Mouse (Mus musculus): Measurements from ENCODE around the gene Actr3b. TPM values are rescaled to one million over a fixed set of nuclear protein-coding genes. Genes with fewer than 3 reads are reported as not detected.

The Actr3b gene
- total and polyA plus RNA-seq, 3 experiments = 1.3 to 4.7 (median 3.9) TPM

DNA sequence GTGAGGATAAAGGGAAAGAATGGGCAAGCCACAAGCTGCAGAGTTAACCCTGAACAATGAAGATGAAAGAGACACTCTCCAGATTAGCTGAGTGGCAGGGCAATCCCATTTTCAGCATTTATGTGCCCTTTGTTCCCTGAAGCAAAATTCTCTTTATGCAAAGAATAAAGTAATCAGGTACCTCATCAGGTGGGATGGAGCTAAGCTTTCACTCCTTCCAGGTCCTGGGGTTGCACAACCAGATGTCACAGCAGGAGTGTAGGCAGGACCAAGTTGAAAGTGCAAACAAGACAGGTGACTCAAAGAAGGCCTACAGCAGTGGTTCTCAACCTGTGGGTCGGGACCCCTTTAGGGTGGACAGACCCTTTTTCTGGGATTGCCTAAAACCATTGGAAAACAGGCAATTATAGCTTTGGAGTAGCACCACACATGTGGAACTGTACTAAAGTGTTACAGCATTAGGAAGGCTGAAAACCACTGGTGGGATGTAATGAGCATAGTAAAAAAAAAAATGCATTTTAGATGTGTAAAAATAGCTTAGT is 35.6 kb upstream of the Actr3b start:
- Histone ChIP-seq H3K9me3 (replicated peaks; ENCODE audit: low read length) (peaks cover 2% of the 10 kb centered on the region), H3K27ac (ENCODE audit: insufficient read depth, low read depth) (no peak overlapping the region), H3K4me2 (ENCODE audit: insufficient read depth, low read depth, poor library complexity, severe bottlenecking) (no peak overlapping the region), H3K27me3 (replicated peaks) (peaks cover 2% of the 10 kb centered on the region), H3K9ac (ENCODE audit: insufficient read depth, low read depth) (no peak overlapping the region), H3K4me1 (ENCODE audit: control insufficient read depth in 1 of 2, insufficient read depth in 2 of 2) (no peaks in the 10 kb centered on the region), H3K79me2 (replicated peaks; ENCODE audit: control insufficient read depth, extremely low read depth, insufficient read depth, poor library complexity, severe bottlenecking) (no peaks in the 10 kb centered on the region), H3K36me3 (replicated peaks in 1 of 2; ENCODE audit: control insufficient read depth in 1 of 2, insufficient read depth in 1 of 2, low read length in 1 of 2) (no peaks in the 10 kb centered on the region), H3K4me3 (replicated peaks in 1 of 3; ENCODE audit: low read depth in 2 of 3, low read length in 2 of 3, poor library complexity in 1 of 3) (no peak overlapping the region)
- TF ChIP-seq CHD2 (IDR thresholded peaks at IDR 0.05; ENCODE audit: low read length) = peak; percentile 52; the same call in 1 of the 2 replicates
- TF ChIP-seq TCF12 (IDR thresholded peaks at IDR 0.05; ENCODE audit: low read depth, low read length) = no peak
- dilution Hi-C loops (cut with MboI; ENCODE audit: extremely low pct_ligation_motif_present, extremely low pct_unique_long_range_greater_than_20kb, low sequenced_read_pairs) (no loop called here), in situ Hi-C loops (cut with MboI; ENCODE audit: low pct_ligation_motif_present, low pct_unique_long_range_greater_than_20kb, low sequenced_read_pairs) (no loop called here)
- DNase-seq (ENCODE audit: extremely low read depth) = no peak

DNA sequence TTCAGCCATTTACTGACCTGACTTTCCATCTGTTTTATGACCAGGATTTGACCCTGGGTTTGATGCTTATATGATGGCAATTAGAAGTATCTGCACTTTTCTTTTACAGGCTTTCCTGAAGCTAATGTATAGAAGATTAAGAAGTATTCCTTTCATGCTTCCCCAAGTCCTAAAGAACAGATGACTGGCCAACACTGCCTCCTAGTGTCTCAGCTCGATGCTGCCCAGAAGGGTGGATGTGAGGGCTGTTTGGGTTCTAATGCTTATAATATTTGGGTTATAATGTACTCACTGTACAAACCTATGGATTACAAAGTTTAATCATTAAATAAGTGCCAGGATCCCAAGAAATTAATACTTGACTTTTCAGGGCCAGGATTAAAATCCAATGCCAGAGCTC is 25.5 kb upstream of the Actr3b start:
- peak; percentile 18 for DNase-seq (ENCODE audit: extremely low read depth)
- no peaks in the 10 kb centered on the region for H3K79me2 ChIP-seq (replicated peaks; ENCODE audit: control insufficient read depth, extremely low read depth, insufficient read depth, poor library complexity, severe bottlenecking)
- no peaks in the 10 kb centered on the region for H3K9me3 ChIP-seq (replicated peaks; ENCODE audit: low read length)
- H3K9ac ChIP-seq (ENCODE audit: insufficient read depth, low read depth) = no peak overlapping the region
- 0 out of 2 replicates have a peak overlapping the region, but pooled peaks have one; percentile 12 for H3K4me2 ChIP-seq (ENCODE audit: insufficient read depth, low read depth, poor library complexity, severe bottlenecking)
- in situ Hi-C loops (cut with MboI; ENCODE audit: low pct_ligation_motif_present, low pct_unique_long_range_greater_than_20kb, low sequenced_read_pairs) (loop anchor here (5.0 kb wide), 1 partner anchor 312 kb away; no protein-coding TSS in a partner anchor), dilution Hi-C loops (cut with MboI; ENCODE audit: extremely low pct_ligation_motif_present, extremely low pct_unique_long_range_greater_than_20kb, low sequenced_read_pairs) (no loop called here)
- no peaks in the 10 kb centered on the region for H3K36me3 ChIP-seq (replicated peaks in 1 of 2; ENCODE audit: control insufficient read depth in 1 of 2, insufficient read depth in 1 of 2, low read length in 1 of 2)
- H3K27ac ChIP-seq (ENCODE audit: insufficient read depth, low read depth) = no peak overlapping the region
- no peaks in the 10 kb centered on the region for H3K27me3 ChIP-seq (replicated peaks)
- H3K4me1 ChIP-seq (ENCODE audit: control insufficient read depth in 1 of 2, insufficient read depth in 2 of 2) = peaks cover 0 to 4% of the 10 kb centered on the region in 2 experiments; a peak in 1 of 4 replicates
- TF ChIP-seq UBTF (IDR thresholded peaks at IDR 0.05; ENCODE audit: low read depth, low read length) = no peak
- TF ChIP-seq EP300 (IDR thresholded peaks at IDR 0.05; ENCODE audit: low read length) = no peak
- no peak for TF ChIP-seq ELF1 (IDR thresholded peaks at IDR 0.05; ENCODE audit: low read depth, low read length)
- peak; percentile 40 to 85; a peak in 3 of 4 replicates for TF ChIP-seq CTCF (conservative IDR thresholded peaks at IDR 0.05 in 1 of 2, IDR thresholded peaks at IDR 0.05 in 1 of 2; ENCODE audit: low read depth in 2 of 2, low read length in 2 of 2)
- no peak for TF ChIP-seq E2F4 (IDR thresholded peaks at IDR 0.05; ENCODE audit: insufficient replicate concordance, low read depth, low read length)
- peak; percentile 39; the same call in 1 of the 2 replicates for TF ChIP-seq ZC3H11A (IDR thresholded peaks at IDR 0.05; ENCODE audit: low read depth, low read length)
- TF ChIP-seq MAX (IDR thresholded peaks at IDR 0.05; ENCODE audit: low read length) = no peak
- TF ChIP-seq BHLHE40 (IDR thresholded peaks at IDR 0.05; ENCODE audit: low read depth, low read length) = no peak
- no peak for TF ChIP-seq MXI1 (IDR thresholded peaks at IDR 0.05; ENCODE audit: low read depth, low read length)
- TF ChIP-seq JUND (conservative IDR thresholded peaks at IDR 0.05; ENCODE audit: low read depth, low read length) = no peak
- no peak for TF ChIP-seq NELFE (IDR thresholded peaks at IDR 0.05; ENCODE audit: low read depth, low read length)
- peak; percentile 90 for TF ChIP-seq RAD21 (IDR thresholded peaks at IDR 0.05; ENCODE audit: low read depth, low read length)
- no peak for TF ChIP-seq RCOR1 (conservative IDR thresholded peaks at IDR 0.05; ENCODE audit: low read depth, low read length)
- TF ChIP-seq ZKSCAN1 (IDR thresholded peaks at IDR 0.05; ENCODE audit: borderline replicate concordance, low read depth, low read length) = no peak
- peak; percentile 81 for TF ChIP-seq SMC3 (IDR thresholded peaks at IDR 0.05; ENCODE audit: low read depth, low read length)
- H3K4me3 ChIP-seq (replicated peaks in 1 of 3; ENCODE audit: low read depth in 2 of 3, low read length in 2 of 3, poor library complexity in 1 of 3) = no peak overlapping the region
